Mouse (Mus musculus): ENCODE results near the gene Myh11. TPM values are rescaled to one million over a fixed set of nuclear protein-coding genes. Genes with fewer than 3 reads are reported as not detected.

Myh11 gene
- polyA plus RNA-seq, 1 experiment, result not detected

GRCm38 (mm10) chr16:14249913-14250312 lies 41.3 kb downstream of the Myh11 start:
- H3K4me3 ChIP-seq (ENCODE audit: insufficient read depth, low read length), result no peak overlapping the region
- no peaks in the 10 kb centered on the region for H3K4me1 ChIP-seq (ENCODE audit: control insufficient read depth, insufficient read depth, low read length)
- TF ChIP-seq CTCF (IDR thresholded peaks at IDR 0.05; ENCODE audit: low read depth, low read length), result no peak
- no peak for TF ChIP-seq POLR2A (IDR thresholded peaks at IDR 0.05; ENCODE audit: borderline replicate concordance, low read depth, low read length)
- no peak overlapping the region for H3K27ac ChIP-seq (ENCODE audit: insufficient read depth, low read depth, low read length)

GRCm38 (mm10) chr16:14242553-14242952 lies 48.6 kb downstream of the Myh11 start:
- peaks cover 5% of the 10 kb centered on the region for H3K4me1 ChIP-seq (ENCODE audit: control insufficient read depth, insufficient read depth, low read length)
- H3K27ac ChIP-seq (ENCODE audit: insufficient read depth, low read depth, low read length), result no peak overlapping the region
- no peak overlapping the region for H3K4me3 ChIP-seq (ENCODE audit: insufficient read depth, low read length)
- TF ChIP-seq POLR2A (IDR thresholded peaks at IDR 0.05; ENCODE audit: borderline replicate concordance, low read depth, low read length) (no peak), CTCF (IDR thresholded peaks at IDR 0.05; ENCODE audit: low read depth, low read length) (peak; percentile 18; the same call in 1 of the 2 replicates)

GRCm38 (mm10) chr16:14242059-14242458 lies 49.1 kb downstream of the Myh11 start:
- H3K27ac ChIP-seq (ENCODE audit: insufficient read depth, low read depth, low read length), result no peak overlapping the region
- peaks cover 5% of the 10 kb centered on the region for H3K4me1 ChIP-seq (ENCODE audit: control insufficient read depth, insufficient read depth, low read length)
- TF ChIP-seq CTCF (IDR thresholded peaks at IDR 0.05; ENCODE audit: low read depth, low read length) (no peak), POLR2A (IDR thresholded peaks at IDR 0.05; ENCODE audit: borderline replicate concordance, low read depth, low read length) (no peak)
- H3K4me3 ChIP-seq (ENCODE audit: insufficient read depth, low read length), result no peak overlapping the region

- Histone ChIP-seq H3K4me3 (ENCODE audit: insufficient read depth, low read length) (no peak overlapping the region), H3K4me1 (ENCODE audit: control insufficient read depth, insufficient read depth, low read length) (peaks cover 5% of the 10 kb centered on the region), H3K27ac (ENCODE audit: insufficient read depth, low read depth, low read length) (no peak overlapping the region)
- no peak for TF ChIP-seq POLR2A (IDR thresholded peaks at IDR 0.05; ENCODE audit: borderline replicate concordance, low read depth, low read length)
- TF ChIP-seq CTCF (IDR thresholded peaks at IDR 0.05; ENCODE audit: low read depth, low read length), result peak; percentile 85
These were observed 54.0 kb downstream of the Myh11 start for GRCm38 (mm10) chr16:14237100-14237723.

- TF ChIP-seq POLR2A (IDR thresholded peaks at IDR 0.05; ENCODE audit: borderline replicate concordance, low read depth, low read length), result no peak
- no peak for TF ChIP-seq CTCF (IDR thresholded peaks at IDR 0.05; ENCODE audit: low read depth, low read length)
- H3K4me3 ChIP-seq (ENCODE audit: insufficient read depth, low read length), result no peak overlapping the region
- H3K4me1 ChIP-seq (ENCODE audit: control insufficient read depth, insufficient read depth, low read length), result peaks cover 24% of the 10 kb centered on the region
- no peak overlapping the region for H3K27ac ChIP-seq (ENCODE audit: insufficient read depth, low read depth, low read length)
These were observed 76.0 kb downstream of the Myh11 start for GRCm38 (mm10) chr16:14215156-14215555.

GRCm38 (mm10) chr16:14198798-14199197 lies 92.4 kb downstream of the Myh11 start:
- Histone ChIP-seq H3K4me1 (ENCODE audit: control insufficient read depth, insufficient read depth, low read length) (peaks cover 13% of the 10 kb centered on the region), H3K27ac (ENCODE audit: insufficient read depth, low read depth, low read length) (no peak overlapping the region), H3K4me3 (ENCODE audit: insufficient read depth, low read length) (no peak overlapping the region)
- TF ChIP-seq CTCF (IDR thresholded peaks at IDR 0.05; ENCODE audit: low read depth, low read length), result no peak
- TF ChIP-seq POLR2A (IDR thresholded peaks at IDR 0.05; ENCODE audit: borderline replicate concordance, low read depth, low read length), result no peak

- no peak overlapping the region for H3K27ac ChIP-seq (ENCODE audit: insufficient read depth, low read depth, low read length)
- no peak for TF ChIP-seq CTCF (IDR thresholded peaks at IDR 0.05; ENCODE audit: low read depth, low read length)
- TF ChIP-seq POLR2A (IDR thresholded peaks at IDR 0.05; ENCODE audit: borderline replicate concordance, low read depth, low read length), result no peak
- H3K4me3 ChIP-seq (ENCODE audit: insufficient read depth, low read length), result no peak overlapping the region
- H3K4me1 ChIP-seq (ENCODE audit: control insufficient read depth, insufficient read depth, low read length), result peaks cover 13% of the 10 kb centered on the region
These were observed 95.7 kb downstream of the Myh11 start for GRCm38 (mm10) chr16:14195427-14195826.

- H3K4me1 ChIP-seq (ENCODE audit: control insufficient read depth, insufficient read depth, low read length), result peaks cover 13% of the 10 kb centered on the region
- H3K4me3 ChIP-seq (ENCODE audit: insufficient read depth, low read length), result no peak overlapping the region
- H3K27ac ChIP-seq (ENCODE audit: insufficient read depth, low read depth, low read length), result no peak overlapping the region
- no peak for TF ChIP-seq CTCF (IDR thresholded peaks at IDR 0.05; ENCODE audit: low read depth, low read length)
- TF ChIP-seq POLR2A (IDR thresholded peaks at IDR 0.05; ENCODE audit: borderline replicate concordance, low read depth, low read length), result no peak
These were observed 96.8 kb downstream of the Myh11 start for GRCm38 (mm10) chr16:14194164-14194950.

- H3K4me3 ChIP-seq (ENCODE audit: insufficient read depth, low read length), result no peak overlapping the region
- no peaks in the 10 kb centered on the region for H3K4me1 ChIP-seq (ENCODE audit: control insufficient read depth, insufficient read depth, low read length)
- no peak overlapping the region for H3K27ac ChIP-seq (ENCODE audit: insufficient read depth, low read depth, low read length)
- TF ChIP-seq CTCF (IDR thresholded peaks at IDR 0.05; ENCODE audit: low read depth, low read length) (no peak), POLR2A (IDR thresholded peaks at IDR 0.05; ENCODE audit: borderline replicate concordance, low read depth, low read length) (no peak)
These were observed 105.7 kb downstream of the Myh11 start for GRCm38 (mm10) chr16:14185516-14185915.

GRCm38 (mm10) chr16:14183856-14184255 lies 107.3 kb downstream of the Myh11 start:
- H3K4me3 ChIP-seq (ENCODE audit: insufficient read depth, low read length), result no peak overlapping the region
- TF ChIP-seq POLR2A (IDR thresholded peaks at IDR 0.05; ENCODE audit: borderline replicate concordance, low read depth, low read length) (no peak), CTCF (IDR thresholded peaks at IDR 0.05; ENCODE audit: low read depth, low read length) (no peak)
- H3K4me1 ChIP-seq (ENCODE audit: control insufficient read depth, insufficient read depth, low read length), result no peaks in the 10 kb centered on the region
- no peak overlapping the region for H3K27ac ChIP-seq (ENCODE audit: insufficient read depth, low read depth, low read length)
